Mouse (Mus musculus) intestine, embryonic 16.5 days (tissue): ENCODE data around the gene Fam166a. TPM values are rescaled to one million over a fixed set of nuclear protein-coding genes. Genes with fewer than 3 reads are reported as not detected.

ENCODE experiments used
- ATAC-seq: fragments of 200-750 bp; cut with Nextera tagmentation; 2 replicates; pipeline ENCODE4 v1.8.0; 2017; ENCODE audit warnings: moderate TSS enrichment, moderate library complexity
- H3K27ac ChIP-seq: fragments of 300-500 bp; sonication (generic); 2 replicates; pipeline ENCODE4 v1.5.1; 2014; ENCODE audit warnings: mild to moderate bottlenecking, low read length
- H3K27me3 ChIP-seq: fragments of 300-500 bp; sonication (generic); replicated peaks from 2 replicates; pipeline ENCODE4 v1.6.1; 2014; ENCODE audit warnings: low read length, control low read depth, mixed read lengths; ENCODE audit not compliant: control insufficient read depth, insufficient read depth
- H3K36me3 ChIP-seq: fragments of 300-500 bp; sonication (generic); 2 replicates; pipeline ENCODE4 v1.6.1; 2014; ENCODE audit warnings: low read length, control low read depth; ENCODE audit not compliant: control insufficient read depth, insufficient read depth
- H3K4me1 ChIP-seq: fragments of 300-500 bp; sonication (generic); 2 replicates; pipeline ENCODE4 v1.6.1; 2014; ENCODE audit warnings: low read length, control low read depth, mixed read lengths; ENCODE audit not compliant: control insufficient read depth, insufficient read depth
- H3K4me2 ChIP-seq: fragments of 300-500 bp; sonication (generic); 2 replicates; pipeline ENCODE4 v1.6.1; 2014; ENCODE audit warnings: low read depth, low read length, control low read depth
- H3K4me3 ChIP-seq: fragments of 300-500 bp; sonication (generic); 2 replicates; pipeline ENCODE4 v1.5.1; 2014; ENCODE audit warnings: mild to moderate bottlenecking, low read length
- H3K9ac ChIP-seq: fragments of 300-500 bp; sonication (generic); 2 replicates; pipeline ENCODE4 v1.6.1; 2014; ENCODE audit warnings: low read depth, low read length
- H3K9me3 ChIP-seq: fragments of 300-500 bp; sonication (generic); 2 replicates; pipeline ENCODE4 v1.6.1; 2016; ENCODE audit warnings: low read length, control low read depth; ENCODE audit not compliant: control insufficient read depth
- WGBS: fragments of 180-500 bp; shearing (Covaris S2); extraction: QIAGEN DNeasy Blood & Tissue Kit; methylation state at CpG from one replicate; pipeline ENCODE4 v1.1.7; 2014; 5-methylcytosine and 5-hydroxymethylcytosine counted together
- polyA plus RNA-seq: library from polyadenylated mRNA; unstranded; fragments of >200 nt; fragmentation: Nextera tagmentation; extraction: Ambion mirVana; gene quantifications from 2 replicates; pipeline ENCODE4 v1.2.1, GENCODE M21; 2015

Gene Fam166a
- polyA plus RNA-seq, 1 experiment from 2014 or later, result 0.12 TPM

GRCm38 (mm10) chr2:25195211-25196156, 23.1 kb upstream of the Fam166a start:
- peak overlapping the region; percentile 68 for H3K9ac ChIP-seq
- peak overlapping the region; percentile 86 for H3K27ac ChIP-seq
- no peaks in the 10 kb centered on the region for H3K9me3 ChIP-seq
- no peaks in the 10 kb centered on the region; the same call in 1 of the 2 replicates for H3K36me3 ChIP-seq
- peak overlapping the region; percentile 54 for H3K4me3 ChIP-seq
- peak overlapping the region; percentile 76 for H3K4me2 ChIP-seq
- ATAC-seq, result peak; percentile 64
- WGBS, result 15% methylated on average over 55 of the region's 55 CpGs
- no peaks in the 10 kb centered on the region for H3K27me3 ChIP-seq
- peaks cover 32% of the 10 kb centered on the region for H3K4me1 ChIP-seq

GRCm38 (mm10) chr2:25196172-25196954, 22.2 kb upstream of the Fam166a start, which contains the start of gene Tor4a:
TSS of gene Tor4a (minus strand) at chr2:25196886.
- WGBS, result 8% methylated on average over 8 of the region's 8 CpGs
- peak within 1 kb of the TSS; percentile 68 for H3K9ac ChIP-seq
- ATAC-seq, result peak; percentile 82
- H3K36me3 ChIP-seq, result no peaks in the 10 kb centered on the region; the same call in 1 of the 2 replicates
- H3K4me1 ChIP-seq, result peaks cover 32% of the 10 kb centered on the region
- peak within 1 kb of the TSS; percentile 76 for H3K4me2 ChIP-seq
- H3K9me3 ChIP-seq, result no peaks in the 10 kb centered on the region
- H3K27ac ChIP-seq, result peak within 1 kb of the TSS; percentile 86
- no peaks in the 10 kb centered on the region for H3K27me3 ChIP-seq
- peak within 1 kb of the TSS; percentile 54 for H3K4me3 ChIP-seq

DNA sequence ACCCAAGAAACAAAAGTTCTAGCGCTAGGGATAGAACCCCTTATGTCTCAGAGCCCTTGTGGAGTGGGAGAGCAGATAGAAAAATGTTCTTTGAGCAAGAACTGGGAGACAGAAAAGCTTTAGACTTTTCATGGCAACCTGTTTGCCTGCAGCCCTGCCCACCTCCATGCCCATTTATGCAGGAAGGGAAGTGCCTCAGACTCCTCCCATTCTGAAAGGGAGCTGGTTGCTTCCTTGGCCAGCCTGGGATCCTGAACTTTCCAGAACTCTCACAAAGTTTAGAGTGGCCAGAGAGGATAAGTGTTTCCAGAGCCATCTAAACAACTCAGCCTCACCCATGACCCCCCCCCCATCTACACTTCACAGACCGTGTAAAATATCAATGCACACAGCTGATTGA, 21.4 kb upstream of the Fam166a start:
- Histone ChIP-seq H3K4me1 (peaks cover 32% of the 10 kb centered on the region), H3K9me3 (no peaks in the 10 kb centered on the region), H3K9ac (peak overlapping the region; percentile 68), H3K27me3 (no peaks in the 10 kb centered on the region), H3K4me3 (peak overlapping the region; percentile 54; the same call in 1 of the 2 replicates), H3K36me3 (no peaks in the 10 kb centered on the region; the same call in 1 of the 2 replicates), H3K4me2 (peak overlapping the region; percentile 76), H3K27ac (peak overlapping the region; percentile 86)
- 0 out of 2 replicates have a peak, but pooled peaks have one; percentile 9 for ATAC-seq
- 33% methylated on average over 2 of the region's 2 CpGs for WGBS

DNA sequence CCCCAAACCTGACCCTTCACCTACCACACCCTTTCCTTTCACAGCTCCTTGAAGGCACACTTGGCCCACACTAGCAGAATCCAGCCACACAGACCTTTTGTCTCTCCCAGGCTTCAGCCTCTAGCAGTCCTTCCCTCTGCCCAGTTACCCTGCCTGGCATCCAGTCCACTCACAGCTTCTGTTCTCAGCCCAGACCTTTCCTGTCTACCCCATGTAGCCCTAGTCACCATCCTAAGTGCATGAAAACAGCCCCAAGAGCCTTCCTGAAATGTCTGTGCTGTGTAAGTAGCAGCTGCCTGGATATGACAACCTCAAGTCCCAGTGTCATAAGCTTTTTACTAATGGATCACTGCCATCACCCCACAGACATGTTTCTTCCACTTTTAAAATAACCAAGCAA, 20.6 kb upstream of the Fam166a start:
- H3K36me3 ChIP-seq, result peaks cover 3% of the 10 kb centered on the region
- H3K4me3 ChIP-seq, result no peak overlapping the region
- H3K27me3 ChIP-seq, result no peaks in the 10 kb centered on the region
- H3K27ac ChIP-seq, result peak overlapping the region; percentile 86
- H3K9ac ChIP-seq, result peak overlapping the region; percentile 26
- peaks cover 32% of the 10 kb centered on the region for H3K4me1 ChIP-seq
- no peaks in the 10 kb centered on the region for H3K9me3 ChIP-seq
- no peak for ATAC-seq
- no peak overlapping the region for H3K4me2 ChIP-seq

GRCm38 (mm10) chr2:25200631-25201030, 17.9 kb upstream of the Fam166a start:
- WGBS, result 89% methylated on average over 2 of the region's 2 CpGs
- Histone ChIP-seq H3K9me3 (no peaks in the 10 kb centered on the region), H3K27ac (no peak overlapping the region), H3K9ac (no peak overlapping the region), H3K4me2 (no peak overlapping the region), H3K4me1 (peaks cover 16% of the 10 kb centered on the region; the same call in 1 of the 2 replicates), H3K4me3 (no peak overlapping the region), H3K27me3 (no peaks in the 10 kb centered on the region), H3K36me3 (peaks cover 11% of the 10 kb centered on the region)
- no peak for ATAC-seq

GRCm38 (mm10) chr2:25203631-25204214, 14.8 kb upstream of the Fam166a start:
- Histone ChIP-seq H3K36me3 (peaks cover 19% of the 10 kb centered on the region), H3K4me2 (no peak overlapping the region), H3K27ac (no peak overlapping the region), H3K4me1 (0 out of 2 replicates have a peak, but pooled peaks cover 4% of the 10 kb centered on the region), H3K9ac (no peak overlapping the region), H3K27me3 (no peaks in the 10 kb centered on the region), H3K9me3 (no peaks in the 10 kb centered on the region), H3K4me3 (no peak overlapping the region)
- 0 out of 2 replicates have a peak, but pooled peaks have one; percentile 13 for ATAC-seq
- 64% methylated on average over 4 of the region's 4 CpGs for WGBS

- H3K4me2 ChIP-seq, result no peak overlapping the region
- peaks cover 14% of the 10 kb centered on the region for H3K4me1 ChIP-seq
- H3K27me3 ChIP-seq, result no peaks in the 10 kb centered on the region
- ATAC-seq, result no peak
- no peak overlapping the region for H3K27ac ChIP-seq
- H3K36me3 ChIP-seq, result peaks cover 19% of the 10 kb centered on the region
- no peak overlapping the region for H3K9ac ChIP-seq
- no peak overlapping the region for H3K4me3 ChIP-seq
- no peaks in the 10 kb centered on the region for H3K9me3 ChIP-seq
- WGBS, result 77% methylated on average over 1 of the region's 1 CpGs
Measured at GRCm38 (mm10) chr2:25207593-25207992, 11.0 kb upstream of the Fam166a start.

DNA sequence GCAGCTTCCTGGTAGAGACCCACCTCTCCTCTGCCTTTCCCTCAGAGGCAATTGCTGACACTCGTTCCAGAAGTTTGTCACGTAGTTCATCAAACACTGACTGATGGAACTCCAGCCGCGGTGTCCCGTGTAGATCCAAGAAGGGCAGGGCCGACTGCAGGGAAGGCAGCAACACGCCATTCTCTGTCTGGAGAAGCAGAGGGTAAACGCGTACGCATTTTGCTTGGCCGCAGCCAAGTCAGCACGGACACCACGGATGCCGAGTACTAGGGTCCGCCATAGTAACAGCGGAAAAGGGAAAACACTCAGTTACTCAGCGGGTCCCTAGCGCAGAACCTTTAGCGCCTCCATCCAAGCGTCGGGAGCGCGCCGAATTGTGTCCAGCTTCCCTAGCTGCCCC, 7.9 kb upstream of the Fam166a start:
- H3K4me3 ChIP-seq, result peak overlapping the region; percentile 96
- ATAC-seq, result no peak; the same call in none of the 2 replicates

More for the DNA sequence above, 7.9 kb upstream of the Fam166a start:
- Histone ChIP-seq H3K9me3 (no peaks in the 10 kb centered on the region), H3K4me2 (peak overlapping the region; percentile 90), H3K36me3 (peaks cover 7% of the 10 kb centered on the region; the same call in 1 of the 2 replicates), H3K27ac (peak overlapping the region; percentile 84), H3K27me3 (no peaks in the 10 kb centered on the region), H3K4me1 (peaks cover 18% of the 10 kb centered on the region), H3K9ac (peak overlapping the region; percentile 97)
- WGBS, result under 1% methylated on average over 24 of the region's 24 CpGs
